Mouse (Mus musculus) R1 (cell line): ENCODE results near the gene 2200002J24Rik.
"Not testable (repeated sequence)": the region's sequence is repeated elsewhere in the genome, so short reads cannot be mapped to it uniquely, and the experiment has no call there.

Experiments used
- DNase-seq: peaks from one replicate; pipeline ENCODE4 v3.0.0-alpha.2; 2018; ENCODE audit warnings: low read depth, low spot score

The 2200002J24Rik gene

GRCm38 (mm10) chr7:30728739-30729395, 30.1 kb downstream of the 2200002J24Rik start:
- DNase-seq = no peak

GRCm38 (mm10) chr7:30729396-30730063, 30.8 kb downstream of the 2200002J24Rik start, which contains the start of gene Tmem147:
Gene Tmem147, minus strand, starts transcription at chr7:30729540.
- peak; percentile 98 for DNase-seq

- peak; percentile 32 for DNase-seq
These were observed 31.5 kb downstream of the 2200002J24Rik start for GRCm38 (mm10) chr7:30730064-30730722.

- DNase-seq = peak; percentile 25
These were observed 37.5 kb downstream of the 2200002J24Rik start for GRCm38 (mm10) chr7:30736211-30736610.

GRCm38 (mm10) chr7:30742570-30742969, 43.8 kb downstream of the 2200002J24Rik start:
- not testable (repeated sequence) for DNase-seq

- not testable (repeated sequence) for DNase-seq
These were observed 44.9 kb downstream of the 2200002J24Rik start, which contains the start of gene Gapdhs for GRCm38 (mm10) chr7:30743617-30744016. Gene Gapdhs, minus strand, starts transcription at chr7:30743681.

GRCm38 (mm10) chr7:30744022-30744598, 45.4 kb downstream of the 2200002J24Rik start:
- no peak for DNase-seq

- peak; percentile 62 for DNase-seq
These were observed 48.9 kb downstream of the 2200002J24Rik start for GRCm38 (mm10) chr7:30747525-30748204.
